Mouse (Mus musculus) neural tube, embryonic 10.5 days (tissue): ENCODE results near the gene Amot.
A peak's percentile ranks its signal among the peaks of the same experiment; 100 is the strongest.

ENCODE experiments used
- DNase-seq: peaks from one replicate; pipeline ENCODE4 v3.0.0-alpha.2; 2017; ENCODE audit warnings: low spot score; ENCODE audit errors: extremely low spot score

The Amot gene

DNA sequence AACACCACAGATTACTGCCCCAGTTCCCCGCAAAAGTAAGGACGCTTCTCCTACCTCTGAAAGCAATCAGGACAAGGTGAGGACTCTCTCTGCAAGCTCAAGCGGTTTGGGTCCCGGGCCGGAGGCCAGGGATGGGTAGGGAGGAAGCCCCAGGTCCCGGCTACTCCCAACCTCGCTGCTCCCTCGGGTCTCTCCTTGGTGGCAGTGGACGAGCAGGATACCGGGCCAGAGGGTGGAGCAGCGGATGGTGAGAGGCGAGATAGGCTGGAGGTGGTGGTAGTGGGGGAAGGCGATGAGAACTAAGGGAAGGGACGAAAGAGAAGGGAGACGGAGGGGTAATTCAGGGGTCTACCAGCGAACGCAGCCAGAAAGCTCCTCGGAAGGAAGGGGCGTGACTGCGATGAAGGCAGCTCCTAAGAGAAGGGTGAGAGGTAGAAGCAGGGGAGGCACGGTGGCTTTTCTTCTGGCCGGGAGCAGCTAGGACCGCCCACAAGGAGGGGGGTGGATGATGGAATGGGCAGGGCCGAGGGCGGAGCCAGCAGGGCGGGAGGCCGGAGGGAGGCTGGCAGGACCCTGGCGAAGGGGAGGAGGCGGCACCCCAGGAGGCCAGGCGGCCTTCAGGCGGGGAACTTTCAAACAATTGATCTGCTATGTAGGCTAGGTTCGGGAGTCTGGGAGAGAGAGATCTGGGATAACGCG lies at the start of gene Amot:
Gene Amot (minus strand): TSS at position 465 of the 699 bp plus-strand sequence.
- peak; percentile 79 for DNase-seq

DNA sequence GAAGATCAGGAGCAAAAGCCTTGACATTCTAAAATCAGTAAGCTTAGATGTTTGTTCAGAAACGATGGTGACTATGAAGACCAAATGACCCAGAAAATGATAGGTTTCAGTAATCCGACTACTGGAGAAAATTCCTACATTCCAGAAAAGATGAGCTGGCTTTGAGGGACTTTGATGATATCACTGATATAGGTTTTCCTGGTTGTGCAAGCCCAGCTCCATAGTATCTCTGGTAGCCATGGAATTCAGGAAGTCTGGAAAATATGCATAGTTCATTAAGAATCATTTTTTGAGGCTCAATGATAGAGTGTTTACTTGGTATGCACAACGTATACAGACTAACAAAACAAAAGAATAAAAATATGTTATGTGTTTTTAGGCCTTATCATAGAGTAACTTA lies 40.1 kb upstream of the Amot start:
- no peak for DNase-seq

DNA sequence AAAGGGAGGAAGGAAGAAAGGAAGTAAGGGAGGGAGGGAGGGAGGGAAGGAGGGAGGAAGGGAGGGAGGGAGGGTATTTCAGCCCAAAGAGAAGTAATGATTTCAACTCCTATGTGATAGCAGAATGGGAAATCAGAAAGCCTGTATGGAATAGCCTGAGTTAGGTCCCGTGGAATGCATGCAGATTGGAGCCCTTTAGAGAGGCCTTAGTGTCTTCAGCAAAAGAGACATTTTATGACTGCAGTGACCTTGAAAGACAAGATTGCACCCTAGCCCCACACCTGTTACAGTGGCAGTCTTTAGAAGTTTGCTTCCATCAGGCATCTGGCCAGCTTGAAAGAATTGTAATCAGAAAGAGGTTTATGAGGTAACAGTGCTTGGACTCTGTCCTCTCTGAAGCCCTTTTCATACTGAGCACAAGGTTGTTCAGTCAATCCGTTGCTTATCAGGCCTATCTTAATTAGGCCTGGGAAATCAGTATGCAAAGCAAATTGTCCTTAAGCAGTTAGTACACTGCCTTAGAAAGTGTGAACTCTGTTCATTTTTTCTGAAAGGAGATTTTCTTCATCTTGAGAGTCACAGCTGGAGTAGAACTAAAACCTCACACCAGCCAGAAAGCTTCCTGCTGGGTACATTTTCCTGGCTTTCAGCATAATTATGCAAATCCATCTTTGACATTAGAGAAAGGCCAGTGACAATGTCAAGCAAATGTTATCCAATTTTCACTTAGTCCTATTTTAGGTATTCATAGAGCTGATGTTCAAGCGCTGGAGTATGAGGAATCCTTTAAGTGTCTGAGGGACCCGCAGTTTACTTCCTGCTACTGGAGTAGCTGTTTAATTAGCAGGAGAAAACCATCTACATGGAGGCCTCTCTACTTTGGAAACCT lies 38.9 kb upstream of the Amot start:
- no peak for DNase-seq

DNA sequence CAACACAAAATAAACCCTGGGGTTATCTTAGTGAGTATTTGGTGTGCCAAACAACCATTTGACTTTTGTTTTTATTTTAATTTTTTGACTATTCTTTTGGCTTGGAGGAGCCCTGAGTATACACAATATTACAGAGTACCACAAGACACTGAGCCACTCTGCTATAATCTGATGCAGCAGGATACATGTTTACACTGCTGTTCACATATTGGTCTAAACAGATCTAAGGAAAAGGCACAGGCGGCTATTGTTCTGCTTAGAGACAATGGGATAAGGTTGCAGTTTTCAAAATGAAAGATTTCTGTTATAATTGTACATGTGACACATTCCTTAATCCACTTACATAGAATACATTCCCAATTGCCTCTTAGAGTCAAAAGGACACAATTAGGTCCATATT lies 36.1 kb upstream of the Amot start:
- no peak for DNase-seq

DNA sequence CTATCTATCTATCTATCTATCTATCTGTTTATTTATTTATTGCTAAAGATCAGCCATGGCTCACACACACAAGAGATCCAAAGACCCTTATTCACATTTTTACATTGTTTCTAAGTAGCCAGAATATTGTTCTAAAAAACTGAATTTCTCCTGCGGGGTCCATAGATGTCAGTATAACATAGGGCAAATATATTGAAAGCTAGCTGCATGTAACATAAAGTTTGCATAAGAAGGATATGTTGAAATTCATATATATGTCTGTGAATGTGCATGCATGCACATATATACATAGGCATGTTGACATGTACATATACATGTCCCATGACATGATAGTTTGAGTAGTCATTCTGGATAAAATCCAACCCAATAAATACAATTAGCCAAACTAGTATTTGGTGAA lies 35.3 kb upstream of the Amot start:
- DNase-seq = no peak

DNA sequence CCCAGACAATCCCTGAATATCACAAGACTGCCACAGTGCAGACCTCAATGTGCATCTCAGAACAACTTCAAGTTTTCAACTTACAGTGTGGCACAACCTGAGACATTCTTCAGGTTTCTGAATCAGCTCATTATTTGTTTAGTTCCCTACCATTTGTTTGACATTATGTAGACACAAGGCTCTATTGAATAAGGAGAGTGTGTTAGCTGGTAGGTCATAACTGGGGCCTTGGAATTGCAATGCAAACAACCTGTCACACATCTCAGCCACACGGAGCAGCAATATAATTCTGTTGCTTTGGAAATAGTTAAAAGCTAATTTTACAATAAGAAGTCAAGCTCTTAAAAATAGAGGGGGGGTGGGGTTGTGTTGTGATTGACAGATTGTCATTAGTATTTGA lies 24.6 kb upstream of the Amot start:
- no peak for DNase-seq

DNA sequence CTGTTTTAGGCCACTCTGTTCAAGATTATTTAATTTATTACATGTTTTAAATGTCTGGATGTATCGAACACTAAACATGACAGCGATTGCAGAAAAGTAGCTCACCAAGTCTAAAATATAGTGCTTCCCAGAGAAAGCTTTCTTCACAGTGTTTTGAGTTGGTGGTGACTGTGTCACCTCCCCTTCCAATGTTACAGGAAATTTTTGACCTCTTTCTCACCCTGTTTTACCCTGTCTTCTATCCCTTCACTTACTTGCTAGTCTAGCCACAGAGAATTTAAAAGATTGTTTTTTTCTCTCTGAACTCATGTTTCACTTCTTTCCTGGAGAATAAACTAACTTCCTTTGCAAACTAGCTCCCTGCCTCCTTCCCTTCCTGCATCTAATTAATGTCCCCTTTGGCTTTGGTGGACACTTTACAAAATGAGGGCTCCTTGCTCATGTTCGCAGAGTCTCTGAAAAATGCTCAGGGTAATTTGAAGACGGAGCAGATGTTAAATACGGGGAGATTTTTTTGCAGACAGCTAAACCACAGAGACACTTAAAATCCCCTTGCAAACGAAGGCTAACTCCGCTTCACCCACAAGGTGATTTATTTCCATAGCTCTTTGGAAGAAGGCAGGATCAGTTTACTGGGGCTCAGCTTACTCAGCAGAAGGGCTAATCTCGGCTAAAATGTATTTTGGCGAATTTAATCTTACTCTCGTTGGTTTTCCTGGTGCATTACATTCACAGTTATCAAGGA lies 11.5 kb upstream of the Amot start:
- no peak for DNase-seq

DNA sequence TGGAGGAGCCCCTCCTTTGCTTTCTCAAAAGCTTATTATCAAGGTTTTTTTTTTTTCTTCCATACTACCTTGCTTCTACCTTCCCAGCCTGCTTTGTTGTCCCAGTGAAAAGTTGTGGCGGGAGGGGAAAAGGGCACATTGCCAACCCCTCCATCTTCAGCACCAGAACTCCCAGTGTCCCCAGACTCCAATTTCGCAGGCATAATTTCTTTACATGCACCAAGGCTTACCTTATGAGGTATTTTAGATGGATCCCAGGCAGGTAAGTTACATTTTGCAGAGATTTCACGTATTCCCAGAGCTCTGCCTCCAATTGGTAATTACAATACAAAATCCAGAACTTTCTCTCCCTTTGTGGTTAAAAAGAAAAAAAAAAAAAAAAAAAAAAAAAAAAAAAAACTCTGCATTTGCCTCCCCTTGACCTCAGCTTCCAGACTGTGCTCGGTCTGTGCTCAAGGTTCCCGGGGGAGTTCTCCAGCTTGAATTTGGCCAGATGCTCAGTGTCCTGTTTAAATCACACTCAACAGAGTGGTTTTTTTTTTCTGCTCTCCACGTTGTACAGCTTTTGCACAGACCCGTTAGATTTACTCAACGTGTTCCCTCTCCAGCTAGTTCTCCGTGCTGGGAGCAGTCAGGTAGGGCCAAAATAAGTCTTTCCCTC lies 10.6 kb upstream of the Amot start:
- DNase-seq = no peak

DNA sequence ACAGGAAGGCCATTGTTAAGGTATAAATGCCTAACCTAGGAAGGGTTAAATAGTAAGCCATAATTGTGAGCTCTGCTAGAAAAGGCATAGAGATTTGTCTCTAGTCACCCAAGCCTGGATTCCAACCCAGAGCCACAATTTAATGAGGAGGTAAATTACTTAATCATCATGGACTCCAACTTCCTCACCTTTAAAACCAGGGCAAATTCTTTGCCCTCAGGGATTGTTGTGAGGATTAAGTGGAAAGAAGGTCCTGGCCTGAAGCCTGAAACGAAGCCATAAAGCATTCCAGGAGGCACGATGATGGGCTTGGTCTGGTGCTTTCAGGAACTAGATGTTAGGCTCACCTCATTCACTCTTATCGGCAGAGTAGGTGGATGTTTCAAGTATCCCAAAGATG lies 5.7 kb upstream of the Amot start:
- no peak for DNase-seq

DNA sequence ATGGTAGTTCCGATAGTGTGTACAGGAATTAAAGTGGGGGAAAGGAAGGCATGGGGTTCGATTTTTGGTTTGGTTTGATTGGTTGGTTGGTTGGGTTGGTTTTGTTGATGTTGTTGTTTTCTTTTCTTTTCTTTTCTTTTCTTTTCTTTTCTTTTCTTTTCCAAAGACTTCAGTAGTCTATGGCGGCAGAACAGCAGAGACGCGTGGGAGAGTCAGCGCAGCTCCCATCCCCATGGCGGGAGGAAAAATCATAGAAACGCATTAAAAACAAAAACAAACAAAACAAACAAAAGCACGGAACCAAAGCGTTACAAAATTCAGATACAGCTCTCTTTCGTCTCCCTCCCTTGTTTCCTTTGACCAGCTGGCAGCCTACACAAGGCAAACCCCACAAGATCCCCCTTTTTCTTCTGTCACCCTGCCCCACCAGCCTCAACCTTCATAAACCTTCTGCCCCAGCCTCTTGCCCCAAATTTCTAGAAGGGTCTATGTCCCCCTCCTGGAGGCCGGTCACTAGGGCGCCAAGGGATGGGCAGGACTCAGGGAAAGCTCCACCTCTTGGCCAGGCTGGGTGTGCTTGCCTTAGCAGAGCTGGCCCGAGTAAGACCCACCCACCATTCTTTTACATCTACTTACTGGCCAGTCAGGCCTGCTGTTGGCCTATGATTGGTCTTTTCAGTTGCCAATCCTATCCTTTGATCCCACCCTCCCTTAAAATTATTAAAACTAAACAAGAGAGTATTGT lies 648 bp upstream of the Amot start:
- DNase-seq = peak; percentile 52

DNA sequence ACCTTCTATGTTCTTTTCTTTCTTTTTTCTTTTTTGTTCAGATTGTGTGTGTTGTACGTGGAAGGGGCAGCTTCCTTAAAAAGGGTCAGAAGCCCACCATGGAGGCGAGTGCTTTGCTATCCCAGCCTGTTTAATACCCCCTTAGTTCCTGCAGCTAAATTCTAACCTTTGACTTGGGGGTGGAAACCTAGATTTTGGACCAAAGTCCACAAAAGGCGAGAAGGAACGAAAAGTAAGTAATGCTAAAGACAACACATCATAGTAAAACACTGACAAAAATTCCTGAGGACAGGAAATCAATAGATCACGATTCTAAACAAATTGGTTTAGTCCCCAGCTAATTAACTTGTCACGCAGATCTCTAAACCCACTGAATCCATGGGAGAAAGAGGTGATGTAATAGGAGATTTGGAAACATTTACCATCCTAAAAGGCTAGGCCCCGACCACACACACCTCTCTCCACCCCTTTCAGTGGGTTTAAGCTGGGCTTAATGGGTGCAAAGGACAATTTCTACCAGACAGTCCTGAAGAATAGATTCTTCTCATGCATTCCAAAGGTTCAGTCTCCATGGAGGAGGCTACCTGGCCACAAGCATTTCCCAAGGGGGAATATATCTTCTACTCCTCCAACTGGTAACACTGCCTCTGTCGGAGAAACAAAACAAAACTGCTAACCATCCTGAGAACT lies 3.2 kb downstream of the Amot start:
- DNase-seq = no peak

DNA sequence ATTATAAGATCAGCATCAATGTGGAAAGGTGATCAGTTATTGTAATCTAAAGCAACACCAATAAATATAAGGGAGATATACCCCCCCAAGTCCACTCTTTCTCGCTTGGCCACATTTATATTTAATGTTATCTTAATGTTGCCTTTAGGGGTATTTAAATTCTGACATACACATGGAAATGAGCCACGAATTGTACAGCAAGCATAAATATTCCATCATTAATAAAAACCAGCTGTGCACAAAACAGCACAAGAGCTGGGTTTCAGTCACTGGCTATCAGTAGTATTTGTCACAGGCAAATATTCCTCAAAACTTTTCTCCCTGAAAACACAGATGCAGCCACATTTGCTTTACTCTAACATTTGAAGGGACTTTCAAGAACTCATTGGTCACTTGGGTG lies 5.9 kb downstream of the Amot start:
- DNase-seq = no peak

DNA sequence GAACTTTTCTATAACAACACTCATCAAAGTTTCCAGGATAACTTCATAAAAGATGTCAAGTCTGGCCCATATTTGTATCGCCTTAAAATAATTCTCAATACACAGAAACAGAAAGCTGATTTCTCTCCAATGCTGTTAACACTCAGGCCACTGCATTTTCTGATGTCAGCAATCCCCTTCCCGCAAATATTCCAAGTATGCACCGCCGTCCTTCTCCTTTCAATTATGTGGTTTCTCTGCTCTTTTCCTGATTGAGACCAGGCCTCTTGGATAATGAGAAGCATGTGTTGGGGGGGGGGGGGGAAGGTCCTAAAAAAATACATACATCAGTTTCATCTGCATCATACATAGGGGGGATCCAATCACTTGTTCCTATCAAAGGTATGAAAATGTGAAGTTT lies 6.3 kb downstream of the Amot start:
- DNase-seq = no peak

DNA sequence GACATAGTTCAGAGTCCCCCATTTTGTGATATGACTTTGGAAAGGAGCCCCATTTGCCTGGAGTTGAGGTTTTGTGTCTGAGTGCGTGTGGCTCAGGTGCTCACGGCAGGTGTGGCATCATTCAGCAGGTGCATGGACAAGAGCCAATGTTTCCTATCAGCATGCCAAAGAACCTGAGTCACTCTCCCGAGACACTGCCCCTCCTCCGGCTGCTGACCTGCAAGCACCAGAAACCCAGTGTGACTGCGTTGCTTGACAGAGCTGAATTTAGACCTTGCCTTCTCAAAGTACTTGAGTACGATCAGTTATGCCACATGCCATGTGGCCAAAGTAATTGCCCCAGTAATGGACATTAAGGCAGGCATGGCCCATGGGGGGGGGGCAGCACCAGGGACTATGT lies 7.5 kb downstream of the Amot start:
- no peak for DNase-seq

DNA sequence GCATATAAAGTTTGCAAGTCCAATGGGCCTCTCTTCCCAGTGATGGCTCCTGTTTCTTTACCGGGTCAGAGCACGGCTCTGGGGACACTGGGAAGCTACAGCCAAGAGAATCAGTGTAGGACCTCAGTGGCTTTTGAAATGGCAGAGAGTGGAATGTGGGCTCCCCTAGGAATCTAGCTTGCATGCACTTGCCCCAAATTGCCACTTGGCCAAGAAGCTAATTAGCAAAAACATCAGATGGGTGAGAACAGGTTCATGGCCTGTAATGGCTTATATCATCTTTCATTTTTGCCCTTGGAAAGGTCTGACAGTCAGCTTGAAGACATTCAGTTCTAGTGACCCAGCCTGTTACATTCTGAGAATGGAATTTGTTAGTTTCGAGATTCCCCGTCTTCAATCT lies 9.6 kb downstream of the Amot start:
- no peak for DNase-seq

DNA sequence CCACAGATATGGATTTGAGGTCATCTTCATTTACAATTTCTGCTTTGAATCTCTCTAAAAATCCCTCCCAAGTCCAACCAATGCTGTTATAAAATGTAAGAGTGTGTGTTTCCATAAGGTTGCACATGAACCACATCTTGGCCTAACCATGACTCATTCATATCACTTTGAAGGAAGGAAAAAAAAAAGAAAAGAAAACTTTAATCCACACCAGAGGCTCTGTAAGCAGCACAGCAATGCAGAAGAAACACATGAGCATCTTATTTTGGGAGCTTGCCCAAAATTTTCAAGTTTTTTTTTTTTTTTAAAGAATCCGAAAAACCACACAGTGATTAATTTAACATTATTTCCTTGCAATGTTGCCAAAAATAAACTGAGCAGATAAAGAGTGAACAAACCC lies 14.2 kb downstream of the Amot start:
- DNase-seq = no peak

DNA sequence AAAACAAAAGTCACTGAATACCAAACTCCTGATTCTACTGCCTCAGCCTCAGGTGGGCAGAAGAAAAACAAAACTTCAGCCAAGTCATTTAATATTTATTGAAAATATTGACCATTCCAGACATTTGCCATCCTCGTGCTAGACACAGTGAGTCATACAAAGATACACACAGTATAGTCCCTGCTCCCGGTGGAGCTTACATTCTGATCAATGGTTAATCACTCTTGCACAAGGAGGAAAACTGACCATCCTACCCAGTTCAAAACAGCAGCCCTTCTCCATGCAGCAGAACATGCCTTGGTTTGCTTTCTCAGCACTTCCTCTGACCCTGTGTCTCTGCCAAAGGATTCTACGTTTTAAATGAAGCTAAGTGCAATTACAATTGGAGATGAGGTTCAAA lies 14.6 kb downstream of the Amot start:
- no peak for DNase-seq

DNA sequence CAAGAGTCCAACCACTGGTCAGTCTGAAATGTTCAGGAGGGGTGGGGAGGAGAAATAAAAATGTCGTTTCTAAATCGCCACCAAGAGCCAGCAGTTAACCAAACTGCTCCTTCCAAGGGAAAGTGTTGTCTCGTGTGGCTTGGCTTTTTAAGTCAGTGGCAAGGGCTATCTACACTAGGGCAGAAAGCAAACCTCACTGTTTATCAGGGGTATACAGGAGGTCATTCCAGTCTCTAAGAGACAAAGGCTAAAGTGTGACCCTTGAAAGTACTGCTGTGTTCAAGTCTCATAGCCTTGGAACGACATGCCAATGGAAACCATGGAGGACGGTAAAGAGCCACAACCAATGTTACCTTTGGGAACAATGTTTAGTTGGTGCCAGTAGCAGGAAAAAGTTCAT lies 15.0 kb downstream of the Amot start:
- no peak for DNase-seq

DNA sequence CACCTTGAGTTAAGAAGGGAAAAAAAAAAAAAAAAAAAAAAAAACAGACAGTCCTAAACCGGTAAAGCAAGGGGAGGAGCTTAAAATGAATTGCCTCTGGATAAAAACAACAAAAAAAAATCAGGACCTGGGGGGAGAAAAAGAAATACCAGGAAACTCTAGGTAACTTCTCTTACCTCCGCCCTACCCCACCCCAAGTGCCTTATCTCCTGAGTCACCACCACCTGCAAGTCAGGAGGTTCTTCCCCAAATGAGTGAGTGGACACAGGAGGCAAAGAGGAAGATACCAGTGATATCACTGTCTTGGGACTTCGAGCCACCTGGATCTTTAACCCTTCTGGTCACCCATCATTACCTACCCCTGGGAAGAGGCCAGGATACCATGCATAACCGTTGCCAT lies 19.5 kb downstream of the Amot start:
- DNase-seq = no peak

DNA sequence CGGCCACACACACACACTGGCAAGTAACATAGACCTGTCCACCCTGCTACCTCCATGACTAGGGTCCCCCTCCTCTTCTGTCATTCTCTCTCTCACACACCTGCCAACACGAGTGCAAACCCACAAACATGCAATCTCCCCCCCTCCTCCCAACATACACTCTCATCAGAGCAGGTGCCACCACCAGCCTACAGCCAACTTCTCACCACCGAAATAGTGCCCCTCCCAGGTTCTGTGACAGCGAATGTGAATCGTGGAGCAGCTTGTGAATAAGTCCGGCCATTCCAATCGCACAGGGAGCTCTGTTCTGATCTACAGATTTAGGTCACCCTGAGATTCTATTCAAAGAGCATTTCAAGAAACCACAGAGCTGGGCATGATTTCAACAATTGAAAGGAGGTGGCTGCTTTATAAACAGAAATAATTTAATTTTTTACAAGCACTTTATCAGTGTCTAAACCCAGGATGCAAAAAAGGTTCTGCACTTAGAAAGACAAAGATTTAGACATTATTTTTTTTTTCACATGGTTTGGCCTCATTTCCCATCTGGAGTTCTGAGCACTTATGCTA lies 21.4 kb downstream of the Amot start:
- DNase-seq = no peak
